Mouse (Mus musculus) forebrain, embryonic 15.5 days (tissue): Measurements from ENCODE around the gene Slc38a4. TPM values are rescaled to one million over a fixed set of nuclear protein-coding genes. Genes with fewer than 3 reads are reported as not detected.

Experiments used
- ATAC-seq: fragments of 200-750 bp; cut with Nextera tagmentation; replicated peaks from 2 replicates; pipeline ENCODE4 v1.8.0; 2017; ENCODE audit warnings: mild to moderate bottlenecking, moderate TSS enrichment, moderate library complexity
- H3K27ac ChIP-seq: fragments of 300-500 bp; sonication (generic); replicated peaks from 2 replicates; pipeline ENCODE4 v1.5.1; 2015; ENCODE audit warnings: mild to moderate bottlenecking, inconsistent platforms
- H3K27me3 ChIP-seq: fragments of 300-500 bp; sonication (generic); 2 replicates; pipeline ENCODE4 v1.6.1; 2015; ENCODE audit warnings: inconsistent platforms
- H3K36me3 ChIP-seq: fragments of 300-500 bp; sonication (generic); 2 replicates; pipeline ENCODE4 v1.6.1; 2015; ENCODE audit warnings: mild to moderate bottlenecking, inconsistent platforms
- H3K4me1 ChIP-seq: fragments of 300-500 bp; sonication (generic); 2 replicates; pipeline ENCODE4 v1.6.1; 2015; ENCODE audit warnings: inconsistent platforms
- H3K4me2 ChIP-seq: fragments of 300-500 bp; sonication (generic); replicated peaks from 2 replicates; pipeline ENCODE4 v1.6.1; 2015; ENCODE audit warnings: mild to moderate bottlenecking, inconsistent platforms
- H3K4me3 ChIP-seq: fragments of 300-500 bp; sonication (generic); 2 replicates; pipeline ENCODE4 v1.5.1; 2015; ENCODE audit warnings: mild to moderate bottlenecking, inconsistent platforms
- H3K9ac ChIP-seq: fragments of 300-500 bp; sonication (generic); replicated peaks from 2 replicates; pipeline ENCODE4 v1.6.1; 2015; ENCODE audit warnings: mild to moderate bottlenecking, inconsistent platforms
- H3K9me3 ChIP-seq: fragments of 300-500 bp; sonication (generic); 2 replicates; pipeline ENCODE4 v1.6.1; 2016; ENCODE audit warnings: inconsistent platforms
- WGBS: fragments of 180-500 bp; shearing (Covaris S2); methylation state at CpG from one replicate; pipeline ENCODE4 v1.1.7; 2015; ENCODE audit warnings: mixed read lengths; 5-methylcytosine and 5-hydroxymethylcytosine counted together
- polyA plus RNA-seq: library from polyadenylated mRNA; unstranded; fragments of >200 nt; fragmentation: Nextera tagmentation; extraction: Ambion mirVana; gene quantifications from 2 replicates; pipeline ENCODE4 v1.2.1, GENCODE M21; 2015

Slc38a4 gene
- polyA plus RNA-seq, 1 experiment from 2014 or later, result 2.4 TPM

DNA sequence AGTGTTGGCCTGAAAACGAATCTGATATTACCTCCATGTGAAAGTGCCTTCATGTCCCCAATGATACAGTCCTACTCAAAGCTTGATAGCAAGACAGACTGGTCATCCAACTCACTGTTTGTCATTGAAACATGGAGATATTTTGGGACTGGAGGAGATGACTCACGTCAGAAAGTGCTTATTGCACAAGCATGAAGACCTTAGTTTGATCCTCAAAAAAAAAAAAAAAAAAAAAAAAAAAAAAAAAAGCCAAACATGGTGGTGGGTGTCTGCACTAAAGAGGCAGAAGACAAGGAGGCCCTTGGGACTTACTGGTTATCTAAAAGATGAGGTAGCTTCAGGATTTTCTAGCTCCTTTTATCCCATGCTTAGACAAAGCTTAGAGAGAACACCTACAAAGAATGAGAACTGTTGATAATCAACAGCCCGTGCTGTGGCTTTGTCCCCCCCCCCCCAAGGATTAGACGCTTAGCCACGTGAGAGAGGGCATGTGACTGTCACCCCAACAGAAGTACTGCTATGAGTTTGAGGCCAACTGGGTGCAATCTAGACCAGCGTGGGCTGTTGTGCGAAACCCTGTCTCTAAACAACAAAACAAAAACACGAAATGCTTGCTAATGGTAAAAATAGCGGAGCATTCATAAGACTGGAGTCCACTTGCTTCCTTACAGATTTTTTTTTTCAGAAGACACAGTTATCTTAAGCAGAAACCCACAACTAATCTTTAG lies 26.5 kb downstream of the Slc38a4 start:
- Histone ChIP-seq H3K4me1 (no peaks in the 10 kb centered on the region), H3K4me2 (no peak overlapping the region), H3K27me3 (no peaks in the 10 kb centered on the region), H3K27ac (no peak overlapping the region), H3K9ac (no peak overlapping the region), H3K9me3 (no peaks in the 10 kb centered on the region), H3K36me3 (no peaks in the 10 kb centered on the region), H3K4me3 (no peak overlapping the region)
- WGBS, result 73% methylated on average over 9 of the region's 9 CpGs
- ATAC-seq, result no peak

DNA sequence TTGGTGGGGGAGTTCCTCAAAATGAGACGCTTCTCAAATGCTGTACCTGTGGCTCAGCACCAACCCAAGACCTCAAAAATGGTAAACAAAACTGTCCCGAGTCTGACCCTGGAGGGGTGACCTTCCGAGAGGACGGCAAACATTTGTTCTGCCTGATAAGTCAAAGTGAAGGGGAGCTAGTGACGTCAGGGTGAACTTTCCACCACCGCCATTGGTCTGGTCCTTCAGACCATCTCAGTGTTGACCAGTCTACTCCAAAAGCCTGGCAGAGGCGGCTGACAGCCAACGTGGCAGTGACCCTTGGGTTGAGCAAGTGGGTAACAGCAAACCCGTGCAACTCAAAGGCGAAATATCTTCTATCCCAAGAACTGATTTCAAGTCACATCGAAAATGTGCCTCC lies 27.1 kb downstream of the Slc38a4 start:
- no peak for ATAC-seq
- 90% methylated on average over 11 of the region's 11 CpGs for WGBS
- Histone ChIP-seq H3K4me3 (no peak overlapping the region), H3K36me3 (no peaks in the 10 kb centered on the region), H3K4me2 (no peak overlapping the region), H3K9me3 (no peaks in the 10 kb centered on the region), H3K9ac (no peak overlapping the region), H3K27ac (no peak overlapping the region), H3K4me1 (no peaks in the 10 kb centered on the region), H3K27me3 (no peaks in the 10 kb centered on the region)

DNA sequence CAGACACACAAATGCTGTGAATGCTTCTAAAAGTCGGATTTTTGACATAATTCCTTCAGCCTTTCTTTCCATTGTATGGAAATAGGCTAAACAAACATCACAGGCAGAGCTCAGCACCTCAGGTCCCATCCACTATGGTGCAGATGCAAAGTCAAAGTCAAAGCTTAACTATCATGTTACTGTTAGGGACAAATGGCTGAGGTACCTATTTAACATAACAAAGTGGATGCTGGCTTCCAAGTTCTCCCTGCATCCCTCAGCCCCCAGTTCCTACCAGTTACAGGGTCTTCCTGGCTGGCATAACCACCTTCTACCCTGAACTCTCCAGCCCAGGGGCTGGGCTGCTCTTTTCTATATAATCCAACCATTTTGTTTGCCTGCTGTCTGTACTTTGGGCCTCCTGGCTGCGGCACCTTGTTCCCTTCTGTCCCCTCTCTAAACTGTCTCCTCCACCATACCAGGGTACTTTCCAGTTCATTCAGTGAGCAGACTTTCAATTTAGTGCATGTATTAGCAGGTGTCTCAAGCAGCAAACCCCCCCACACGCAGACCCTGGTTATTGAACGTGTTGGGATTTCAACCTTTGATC lies 27.6 kb downstream of the Slc38a4 start:
- 66% methylated on average over 4 of the region's 4 CpGs for WGBS
- Histone ChIP-seq H3K9me3 (no peaks in the 10 kb centered on the region), H3K27ac (no peak overlapping the region), H3K27me3 (no peaks in the 10 kb centered on the region), H3K4me1 (no peaks in the 10 kb centered on the region), H3K9ac (no peak overlapping the region), H3K4me3 (no peak overlapping the region), H3K4me2 (no peak overlapping the region), H3K36me3 (no peaks in the 10 kb centered on the region)
- ATAC-seq, result no peak

DNA sequence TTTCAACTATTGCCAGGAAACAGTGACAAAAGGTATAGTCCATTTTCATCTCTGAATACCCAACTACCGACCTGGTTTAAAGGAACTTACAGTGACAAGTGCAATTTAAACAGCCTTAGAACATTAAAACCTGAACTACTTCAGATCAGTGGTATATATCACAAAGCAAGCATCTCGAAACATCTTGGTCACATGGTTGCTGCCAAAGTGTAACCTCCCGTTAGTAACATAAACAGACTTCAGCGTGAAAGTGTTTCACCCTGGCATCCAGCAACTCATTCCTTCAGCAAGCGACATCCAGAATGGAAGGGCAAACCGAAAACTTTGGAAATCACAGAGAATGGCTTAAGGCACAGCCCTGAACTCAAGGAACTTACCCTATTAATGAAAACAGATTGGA lies 29.1 kb downstream of the Slc38a4 start:
- Histone ChIP-seq H3K4me3 (no peak overlapping the region), H3K36me3 (no peaks in the 10 kb centered on the region), H3K27me3 (no peaks in the 10 kb centered on the region), H3K27ac (no peak overlapping the region), H3K9ac (no peak overlapping the region), H3K4me2 (no peak overlapping the region), H3K9me3 (no peaks in the 10 kb centered on the region), H3K4me1 (no peaks in the 10 kb centered on the region)
- WGBS, result 81% methylated on average over 6 of the region's 6 CpGs
- no peak for ATAC-seq

DNA sequence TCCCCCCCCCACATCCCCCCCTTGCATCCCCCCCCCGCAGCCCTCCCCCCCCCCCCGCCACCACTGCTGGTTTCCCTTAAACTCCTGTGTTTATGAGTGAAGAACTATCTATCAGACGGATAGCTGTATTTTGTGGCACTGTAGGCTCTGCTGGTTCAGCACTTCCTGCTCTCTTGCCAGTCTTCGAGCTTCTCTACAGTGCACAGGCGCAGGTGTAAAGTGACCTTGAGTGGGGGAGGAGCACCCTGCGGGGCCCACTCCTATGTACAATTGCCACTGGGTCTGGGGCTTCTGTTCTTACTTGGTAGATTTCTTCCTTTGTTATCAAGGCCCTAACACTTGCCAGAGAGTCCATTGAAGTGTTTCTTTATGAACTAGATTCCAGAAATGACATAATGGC lies 33.0 kb downstream of the Slc38a4 start:
- H3K9ac ChIP-seq, result no peak overlapping the region
- no peak for ATAC-seq
- no peaks in the 10 kb centered on the region for H3K36me3 ChIP-seq
- no peaks in the 10 kb centered on the region for H3K27me3 ChIP-seq
- no peaks in the 10 kb centered on the region for H3K9me3 ChIP-seq
- no peak overlapping the region for H3K27ac ChIP-seq
- no peak overlapping the region for H3K4me3 ChIP-seq
- H3K4me1 ChIP-seq, result no peaks in the 10 kb centered on the region
- 87% methylated on average over 4 of the region's 6 CpGs for WGBS
- no peak overlapping the region for H3K4me2 ChIP-seq

DNA sequence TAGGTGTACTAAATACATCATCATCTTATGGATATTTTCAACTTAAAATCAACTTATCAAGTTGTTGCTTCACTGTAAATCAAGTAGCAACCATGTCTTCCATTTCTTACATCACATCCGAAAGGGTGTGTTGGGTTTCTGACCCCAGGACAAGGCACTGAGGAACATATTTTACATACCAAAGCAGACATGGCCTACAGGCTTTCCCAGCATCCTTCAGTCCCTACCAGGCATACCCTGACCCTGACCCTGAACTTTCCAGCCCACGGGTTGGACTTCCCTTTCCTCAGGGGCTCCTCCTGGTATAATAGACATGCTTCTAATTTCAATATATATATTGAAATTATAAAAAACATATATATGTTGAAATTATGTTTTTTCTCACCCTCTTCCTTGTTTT lies 33.5 kb downstream of the Slc38a4 start:
- WGBS, result 93% methylated on average over 2 of the region's 2 CpGs
- no peak for ATAC-seq
- H3K9ac ChIP-seq, result no peak overlapping the region
- H3K27ac ChIP-seq, result no peak overlapping the region
- H3K4me1 ChIP-seq, result no peaks in the 10 kb centered on the region
- no peaks in the 10 kb centered on the region for H3K9me3 ChIP-seq
- H3K4me3 ChIP-seq, result no peak overlapping the region
- H3K4me2 ChIP-seq, result no peak overlapping the region
- no peaks in the 10 kb centered on the region for H3K27me3 ChIP-seq
- no peaks in the 10 kb centered on the region for H3K36me3 ChIP-seq

GRCm38 (mm10) chr15:97020221-97020620 lies 35.5 kb downstream of the Slc38a4 start:
- no peak overlapping the region for H3K27ac ChIP-seq
- no peak for ATAC-seq
- H3K4me1 ChIP-seq, result no peaks in the 10 kb centered on the region
- H3K36me3 ChIP-seq, result no peaks in the 10 kb centered on the region
- no peak overlapping the region for H3K4me3 ChIP-seq
- 88% methylated on average over 6 of the region's 6 CpGs for WGBS
- no peaks in the 10 kb centered on the region for H3K27me3 ChIP-seq
- H3K9ac ChIP-seq, result no peak overlapping the region
- no peaks in the 10 kb centered on the region for H3K9me3 ChIP-seq
- no peak overlapping the region for H3K4me2 ChIP-seq

- Histone ChIP-seq H3K4me3 (no peak overlapping the region), H3K4me1 (no peaks in the 10 kb centered on the region), H3K4me2 (no peak overlapping the region), H3K27me3 (no peaks in the 10 kb centered on the region), H3K9ac (no peak overlapping the region), H3K27ac (no peak overlapping the region), H3K36me3 (no peaks in the 10 kb centered on the region), H3K9me3 (no peaks in the 10 kb centered on the region)
- no peak for ATAC-seq
- WGBS, result 90% methylated on average over 11 of the region's 11 CpGs
These were observed 36.4 kb downstream of the Slc38a4 start for GRCm38 (mm10) chr15:97019323-97019722.

- Histone ChIP-seq H3K36me3 (no peaks in the 10 kb centered on the region), H3K27me3 (no peaks in the 10 kb centered on the region), H3K27ac (no peak overlapping the region), H3K9me3 (no peaks in the 10 kb centered on the region), H3K4me1 (no peaks in the 10 kb centered on the region), H3K4me2 (no peak overlapping the region), H3K9ac (no peak overlapping the region), H3K4me3 (no peak overlapping the region)
- ATAC-seq, result no peak
- 91% methylated on average over 9 of the region's 9 CpGs for WGBS
These were observed 38.6 kb downstream of the Slc38a4 start for GRCm38 (mm10) chr15:97017195-97017594.

DNA sequence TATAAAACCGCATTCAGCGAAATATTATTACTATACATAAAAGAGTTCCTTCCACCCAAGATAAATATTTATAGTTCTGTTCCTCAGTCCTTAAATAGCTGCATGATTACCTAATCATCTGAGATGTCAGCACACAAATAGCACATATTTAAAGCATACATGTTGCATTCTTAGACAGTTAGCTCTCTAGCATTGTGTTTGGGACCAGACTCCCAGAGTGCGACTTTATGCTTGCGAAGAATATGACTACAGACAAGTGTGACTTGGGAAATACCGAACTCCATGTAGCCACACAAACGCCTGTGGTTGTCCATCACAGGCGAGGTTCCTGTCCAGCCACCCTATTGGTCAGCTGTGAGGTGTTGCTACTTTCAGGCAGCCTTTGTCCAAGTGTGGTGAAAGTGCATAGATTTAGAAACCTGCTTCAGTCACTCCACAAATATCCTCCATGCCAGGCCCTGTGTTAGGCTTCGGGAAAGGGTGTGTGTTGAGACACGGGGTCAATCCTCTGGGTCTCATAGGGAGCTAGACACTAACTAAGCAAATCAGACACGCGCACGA lies 40.6 kb downstream of the Slc38a4 start:
- Histone ChIP-seq H3K36me3 (no peaks in the 10 kb centered on the region), H3K27ac (no peak overlapping the region), H3K4me2 (no peak overlapping the region), H3K4me1 (no peaks in the 10 kb centered on the region), H3K9me3 (no peaks in the 10 kb centered on the region), H3K9ac (no peak overlapping the region), H3K27me3 (no peaks in the 10 kb centered on the region), H3K4me3 (no peak overlapping the region)
- WGBS, result 91% methylated on average over 12 of the region's 12 CpGs
- no peak for ATAC-seq

DNA sequence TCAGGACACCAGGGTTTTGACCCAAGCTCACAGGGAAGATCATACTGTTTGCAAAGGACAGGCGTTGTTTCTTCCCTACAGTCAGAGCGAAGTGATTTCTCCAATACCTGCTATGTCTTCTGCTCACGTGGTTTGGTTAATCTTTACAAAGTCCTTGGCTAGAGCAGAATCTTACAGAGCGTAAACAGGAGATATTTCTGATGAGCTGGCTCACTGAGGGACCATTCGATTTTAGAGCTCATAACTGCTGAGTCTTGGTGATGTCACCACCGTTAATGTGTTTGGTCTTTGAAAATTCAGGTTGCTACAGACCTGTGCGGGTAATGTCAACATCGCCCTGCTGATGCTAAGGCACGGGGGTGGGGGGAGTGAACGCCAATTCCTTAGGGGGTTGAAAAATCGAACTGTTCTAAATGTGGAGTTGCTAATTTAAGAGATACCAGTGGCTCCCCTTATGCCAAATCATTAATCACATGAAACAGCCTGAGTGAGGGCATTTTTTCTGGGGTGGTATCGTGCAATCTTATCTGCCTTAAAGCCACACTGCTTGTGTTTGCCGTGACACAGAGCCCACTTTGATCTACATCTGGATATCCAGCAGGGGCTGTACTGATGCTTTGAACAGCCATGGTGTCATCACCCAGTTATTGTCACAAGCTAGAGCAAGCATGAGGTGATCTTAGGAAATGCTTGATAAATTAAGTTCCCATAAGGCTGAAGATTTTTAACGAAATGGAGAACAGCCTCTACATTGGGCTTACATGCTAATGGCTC lies 44.0 kb downstream of the Slc38a4 start:
- H3K4me3 ChIP-seq, result no peak overlapping the region
- H3K9ac ChIP-seq, result no peak overlapping the region
- WGBS, result 92% methylated on average over 14 of the region's 14 CpGs
- H3K36me3 ChIP-seq, result no peaks in the 10 kb centered on the region
- H3K27me3 ChIP-seq, result no peaks in the 10 kb centered on the region
- ATAC-seq, result no peak
- H3K9me3 ChIP-seq, result no peaks in the 10 kb centered on the region
- H3K4me1 ChIP-seq, result no peaks in the 10 kb centered on the region
- H3K27ac ChIP-seq, result no peak overlapping the region
- H3K4me2 ChIP-seq, result no peak overlapping the region

DNA sequence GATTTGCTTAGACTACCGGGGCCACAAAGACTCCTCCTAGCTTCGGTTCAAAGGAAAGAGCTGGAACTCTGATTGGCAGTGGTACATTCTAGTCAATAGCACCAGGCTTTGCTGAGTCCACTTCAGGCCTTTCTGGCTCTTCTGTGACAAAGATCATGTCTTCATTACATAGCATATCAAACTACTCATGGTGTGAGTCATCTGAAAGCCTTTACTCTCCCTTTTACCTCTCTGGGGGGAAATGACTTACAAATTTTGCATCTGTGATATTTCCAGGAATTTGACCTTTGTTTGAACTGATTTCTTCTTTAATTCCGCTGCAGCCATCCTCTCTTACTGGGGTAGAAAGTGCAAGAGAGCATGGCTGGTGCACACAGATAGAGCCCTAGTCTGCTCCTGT lies 46.5 kb downstream of the Slc38a4 start:
- no peak overlapping the region for H3K4me2 ChIP-seq
- no peaks in the 10 kb centered on the region for H3K27me3 ChIP-seq
- H3K9me3 ChIP-seq, result no peaks in the 10 kb centered on the region
- H3K36me3 ChIP-seq, result no peaks in the 10 kb centered on the region
- no peak overlapping the region for H3K4me3 ChIP-seq
- no peak for ATAC-seq
- no peak overlapping the region for H3K9ac ChIP-seq
- no peaks in the 10 kb centered on the region for H3K4me1 ChIP-seq
- 74% methylated on average over 3 of the region's 3 CpGs for WGBS
- H3K27ac ChIP-seq, result no peak overlapping the region
